In the genomic region with DNA sequence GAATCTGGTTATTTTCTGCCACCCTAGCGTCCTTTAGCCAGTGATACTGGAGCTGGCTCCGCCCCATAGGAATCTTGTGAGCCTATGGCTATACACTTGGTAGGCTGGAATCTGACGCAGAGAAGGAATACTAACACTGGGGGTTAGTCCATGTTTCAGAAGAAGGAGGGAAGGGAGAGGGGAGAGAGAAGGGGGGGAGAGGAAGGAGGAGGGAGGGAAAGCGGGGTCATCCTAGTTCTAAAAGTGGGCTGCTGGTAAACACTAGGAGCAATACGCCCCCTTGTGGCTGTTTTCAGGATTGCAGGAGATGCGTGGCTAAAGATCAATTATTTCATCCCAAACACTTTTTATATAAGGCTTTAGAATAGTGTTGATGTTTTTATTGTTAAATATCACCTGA, we compare ENCODE assay signal across 8 mouse cellular contexts. TPM values are rescaled to one million over a fixed set of nuclear protein-coding genes. Genes with fewer than 3 reads are reported as not detected.
DNase-seq lines count a peak whose midpoint lies in the region; ATAC-seq and TF ChIP-seq lines count a peak whose summit lies in the region.

No protein-coding gene starts in this region.

- no peak overlapping the region for H3K9ac ChIP-seq in limb, embryonic 14.5 days (ENCODE audit: low read depth, low read length, severe bottlenecking)
- H3K9ac ChIP-seq in neural tube, embryonic 13.5 days: no peak overlapping the region

- no peak overlapping the region for H3K27ac ChIP-seq in limb, embryonic 14.5 days (replicated peaks; ENCODE audit: low read depth, low read length)
- H3K27ac ChIP-seq in neural tube, embryonic 13.5 days (replicated peaks): no peak overlapping the region

- H3K4me3 ChIP-seq in limb, embryonic 14.5 days (replicated peaks; ENCODE audit: low read length): no peak overlapping the region
- no peak overlapping the region for H3K4me3 ChIP-seq in neural tube, embryonic 13.5 days

- no peaks in the 10 kb centered on the region for H3K9me3 ChIP-seq in limb, embryonic 14.5 days (ENCODE audit: control insufficient read depth, low read length)
- H3K9me3 ChIP-seq in neural tube, embryonic 13.5 days: no peaks in the 10 kb centered on the region

- DNase-seq in urinary bladder, postnatal 14 days (ENCODE audit: low spot score): peak; percentile 54
- DNase-seq in urinary bladder, adult 2 months (ENCODE audit: low spot score): no peak
- peak; percentile 43 for DNase-seq in cerebellum, adult 9-10 months
- peak; percentile 70 for DNase-seq in forelimb bud, embryonic 11.5 days (ENCODE audit: low read depth, low spot score)
- peak; percentile 42 for DNase-seq in kidney, adult 9 months
- DNase-seq in limb, embryonic 14.5 days (ENCODE audit: low spot score): peak; percentile 80

- no peaks in the 10 kb centered on the region for H3K36me3 ChIP-seq in limb, embryonic 14.5 days (ENCODE audit: control insufficient read depth, insufficient read depth, low read length)
- no peaks in the 10 kb centered on the region for H3K36me3 ChIP-seq in neural tube, embryonic 13.5 days

- H3K4me2 ChIP-seq in limb, embryonic 14.5 days (replicated peaks; ENCODE audit: low read depth, low read length, severe bottlenecking): no peak overlapping the region
- no peak overlapping the region for H3K4me2 ChIP-seq in neural tube, embryonic 13.5 days

- H3K4me1 ChIP-seq in limb, embryonic 14.5 days (ENCODE audit: control insufficient read depth, insufficient read depth, low read length): peaks cover 14% of the 10 kb centered on the region
- peaks cover 17% of the 10 kb centered on the region; the same call in 1 of the 2 replicates for H3K4me1 ChIP-seq in neural tube, embryonic 13.5 days (replicated peaks)

- WGBS in limb, embryonic 14.5 days: 21% methylated on average over 6 of the region's 6 CpGs
- WGBS in neural tube, embryonic 13.5 days: 20% methylated on average over 6 of the region's 6 CpGs

- ATAC-seq in limb, embryonic 14.5 days (ENCODE audit: low FRiP score, low read depth): no peak
- peak; percentile 68; the same call in 1 of the 2 replicates for ATAC-seq in neural tube, embryonic 13.5 days (ENCODE audit: low read depth)
- ATAC-seq in megakaryocyte-erythroid progenitor cell, adult 5-6 weeks (replicated peaks; ENCODE audit: low FRiP score, low TSS enrichment, poor library complexity, severe bottlenecking): no peak

- no peak for TF ChIP-seq POLR2A in limb, embryonic 14.5 days (IDR thresholded peaks at IDR 0.05; ENCODE audit: borderline replicate concordance, extremely low read depth, insufficient read depth, insufficient read length)

- no peaks in the 10 kb centered on the region for H3K27me3 ChIP-seq in limb, embryonic 14.5 days (ENCODE audit: control insufficient read depth, insufficient read depth, low read length)
- H3K27me3 ChIP-seq in neural tube, embryonic 13.5 days: no peaks in the 10 kb centered on the region

RNA-seq across cellular contexts. Expression of a gene that starts 27.2 kb away (rescaled TPM):
- 12.4 and 18.6 TPM in 2 replicates for polyA plus RNA-seq in urinary bladder, adult 2 months (2012; rRNA removed)
- polyA plus RNA-seq in limb, embryonic 14.5 days (2012; rRNA removed): 160 and 167 TPM in 2 replicates
- polyA plus RNA-seq in limb, embryonic 14.5 days (2014; fragmentation: Nextera tagmentation; extraction: Ambion mirVana): 272 and 285 TPM in 2 replicates
- polyA plus RNA-seq in neural tube, embryonic 13.5 days (2015; fragmentation: Nextera tagmentation; extraction: Ambion mirVana): 62.6 and 81.4 TPM in 2 replicates
- 342 and 430 TPM in 2 replicates for total RNA-seq in megakaryocyte-erythroid progenitor cell, adult 5-6 weeks (2014; fragmentation: Nextera tagmentation)
- total RNA-seq in megakaryocyte-erythroid progenitor cell, adult 5-6 weeks (2017): 275 and 355 TPM in 2 replicates

RNA-seq across cellular contexts. Expression of a gene that starts 33.6 kb away (rescaled TPM):
- 20.9 and 26.0 TPM in 2 replicates for polyA plus RNA-seq in urinary bladder, adult 2 months (2012; rRNA removed)
- 32.8 and 34.5 TPM in 2 replicates for polyA plus RNA-seq in limb, embryonic 14.5 days (2012; rRNA removed)
- polyA plus RNA-seq in limb, embryonic 14.5 days (2014; fragmentation: Nextera tagmentation; extraction: Ambion mirVana): 29.0 and 31.0 TPM in 2 replicates
- polyA plus RNA-seq in neural tube, embryonic 13.5 days (2015; fragmentation: Nextera tagmentation; extraction: Ambion mirVana): 30.4 and 38.1 TPM in 2 replicates
- total RNA-seq in megakaryocyte-erythroid progenitor cell, adult 5-6 weeks (2014; fragmentation: Nextera tagmentation): 33.2 and 41.6 TPM in 2 replicates
- total RNA-seq in megakaryocyte-erythroid progenitor cell, adult 5-6 weeks (2017): 29.6 and 31.8 TPM in 2 replicates

RNA-seq across cellular contexts. Expression of a gene that starts 48.6 kb away (rescaled TPM):
- polyA plus RNA-seq in urinary bladder, adult 2 months (2012; rRNA removed): 0.21 and 0.31 TPM in 2 replicates
- polyA plus RNA-seq in limb, embryonic 14.5 days (2012; rRNA removed): 1.1 and 1.4 TPM in 2 replicates
- 0.62 and 0.69 TPM in 2 replicates for polyA plus RNA-seq in limb, embryonic 14.5 days (2014; fragmentation: Nextera tagmentation; extraction: Ambion mirVana)
- polyA plus RNA-seq in neural tube, embryonic 13.5 days (2015; fragmentation: Nextera tagmentation; extraction: Ambion mirVana): 3.4 and 4.4 TPM in 2 replicates
- total RNA-seq in megakaryocyte-erythroid progenitor cell, adult 5-6 weeks (2014; fragmentation: Nextera tagmentation): not detected in 2 replicates
- total RNA-seq in megakaryocyte-erythroid progenitor cell, adult 5-6 weeks (2017): not detected in 2 replicates
